Mouse (Mus musculus) kidney, adult 18-20 months (tissue): Measurements from ENCODE around the gene Nek10.
A peak's percentile ranks its signal among the peaks of the same experiment; 100 is the strongest.
"Not testable (repeated sequence)": the region's sequence is repeated elsewhere in the genome, so short reads cannot be mapped to it uniquely, and the experiment has no call there.

Source experiments
- DNase-seq: peaks from one replicate; pipeline ENCODE4 v3.0.0; 2021

Nek10 gene

DNA sequence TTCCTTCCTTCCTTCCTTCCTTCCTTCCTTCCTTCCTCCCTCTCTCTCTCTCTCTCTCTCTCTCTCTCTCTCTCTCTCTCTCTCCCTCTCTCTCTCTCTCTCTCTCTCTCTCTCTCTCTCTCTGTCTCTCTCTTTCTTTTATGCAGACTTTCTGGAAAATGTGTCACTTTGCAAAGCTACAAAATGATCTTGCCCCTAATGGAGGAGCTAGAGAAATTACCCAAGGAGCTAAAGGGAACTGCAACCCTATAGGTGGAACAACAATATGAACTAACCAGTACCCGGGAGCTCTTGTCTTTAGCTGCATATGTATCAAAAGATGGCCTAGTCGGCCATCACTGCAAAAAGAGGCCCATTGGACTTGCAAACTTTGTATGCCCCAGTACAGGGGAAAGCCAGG is at the start of gene Nek10:
Nek10 (plus strand) TSS at position 301 of the 400 bp plus-strand sequence.
- DNase-seq, result not testable (repeated sequence)

DNA sequence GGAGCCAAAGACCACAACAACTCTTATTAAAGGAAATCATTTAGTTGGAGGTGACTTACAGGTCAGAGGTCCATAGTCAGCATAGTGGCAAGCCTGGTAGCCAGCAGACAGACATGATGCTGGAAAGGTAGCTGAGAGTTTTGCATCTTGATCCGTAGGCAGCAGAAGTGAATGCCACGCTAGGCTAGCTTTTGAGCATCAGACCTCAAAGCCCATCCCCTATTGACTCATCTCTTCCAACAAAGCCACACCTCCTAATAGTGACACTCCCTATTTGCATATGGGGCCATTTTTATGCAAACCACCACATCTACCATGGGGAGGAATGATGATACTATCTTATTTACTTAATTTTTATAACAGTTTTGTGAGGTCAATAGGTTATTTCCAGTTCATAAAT is 22.0 kb upstream of the Nek10 start:
- no peak for DNase-seq

DNA sequence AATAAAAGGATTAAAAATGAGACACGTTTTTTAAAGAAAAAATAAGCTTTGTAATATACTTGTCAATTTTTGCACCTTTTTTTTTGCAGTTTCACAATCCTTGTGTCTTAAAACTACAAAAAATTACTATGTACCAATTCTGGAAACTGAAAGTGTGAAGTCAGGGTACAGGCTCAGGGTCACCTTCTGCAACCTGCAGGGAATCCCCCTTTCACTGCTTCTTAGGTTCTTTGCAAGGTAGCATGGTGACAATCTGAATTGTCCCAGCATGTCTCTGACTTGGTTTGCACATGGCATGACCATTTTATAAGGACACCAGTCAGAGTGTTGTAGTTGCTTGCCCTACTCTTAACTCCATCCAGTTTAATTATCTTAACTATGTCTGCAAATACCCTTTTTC is 19.0 kb upstream of the Nek10 start:
- no peak for DNase-seq

DNA sequence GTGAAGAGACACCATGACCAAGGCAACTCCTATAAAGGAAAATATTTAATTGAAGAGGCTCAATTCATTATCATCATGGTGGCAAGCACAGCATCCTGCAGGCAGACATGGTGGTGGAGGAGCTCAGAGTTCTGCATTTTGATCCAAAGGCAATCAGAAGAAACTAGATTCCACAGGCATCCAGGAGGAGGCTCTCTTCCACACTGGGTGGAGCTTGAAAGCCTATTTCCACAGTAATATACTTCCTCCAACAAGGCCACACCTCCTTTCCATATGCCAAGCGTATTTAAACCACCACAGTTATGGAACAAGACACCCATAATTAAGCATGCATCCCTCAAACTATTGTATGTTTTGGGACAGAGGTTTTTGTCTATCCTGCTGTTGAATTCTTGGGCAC is 16.2 kb upstream of the Nek10 start:
- no peak for DNase-seq

DNA sequence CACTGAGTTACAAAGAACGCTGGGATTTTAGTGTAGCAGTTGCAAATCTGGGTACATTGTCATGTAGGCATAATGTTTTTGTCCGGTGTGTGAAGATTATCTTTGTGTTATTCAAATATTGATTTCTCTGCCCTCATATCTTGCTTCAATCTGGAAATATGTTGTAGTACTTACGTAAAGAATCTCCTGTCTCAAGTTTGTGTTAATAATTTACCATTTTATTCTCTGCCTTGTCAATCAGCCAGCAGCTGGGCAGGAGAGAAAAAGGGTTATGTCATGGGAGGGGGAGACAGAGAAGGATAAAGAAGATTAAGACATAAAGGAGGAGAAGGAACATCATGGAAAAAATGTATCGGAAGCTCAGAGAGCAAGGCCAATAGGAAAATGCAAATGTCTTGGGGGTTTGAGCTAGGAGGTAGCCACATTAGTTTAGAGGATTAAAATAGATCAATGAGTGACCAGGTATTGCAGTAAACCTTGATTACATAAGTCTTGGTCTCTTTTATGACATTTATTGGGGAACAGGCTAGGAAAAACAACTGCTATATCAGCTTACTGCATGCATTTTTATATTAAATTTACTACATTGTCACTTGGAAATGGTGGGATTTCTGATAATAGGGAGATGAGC is 13.3 kb upstream of the Nek10 start:
- no peak for DNase-seq

DNA sequence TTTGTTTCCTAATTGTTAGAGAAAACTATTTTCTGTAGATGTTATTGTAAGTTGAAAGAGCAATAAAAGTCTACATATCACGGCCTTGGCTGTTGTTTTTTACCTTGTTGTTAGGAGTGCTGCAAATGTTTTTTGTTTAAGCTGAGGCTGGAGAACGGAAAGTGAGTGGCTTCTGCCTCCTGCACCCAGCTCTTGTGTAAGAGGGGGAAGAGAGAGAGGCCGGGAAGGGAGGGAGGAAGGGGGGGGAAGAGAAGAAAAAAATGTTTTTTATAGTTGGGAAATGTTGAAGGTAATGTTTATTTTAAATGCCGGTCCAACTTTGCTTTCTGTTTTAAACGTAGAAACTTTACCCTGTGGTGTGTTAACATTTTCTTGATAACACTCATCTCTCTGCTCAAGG is 3.4 kb upstream of the Nek10 start:
- DNase-seq, result no peak

DNA sequence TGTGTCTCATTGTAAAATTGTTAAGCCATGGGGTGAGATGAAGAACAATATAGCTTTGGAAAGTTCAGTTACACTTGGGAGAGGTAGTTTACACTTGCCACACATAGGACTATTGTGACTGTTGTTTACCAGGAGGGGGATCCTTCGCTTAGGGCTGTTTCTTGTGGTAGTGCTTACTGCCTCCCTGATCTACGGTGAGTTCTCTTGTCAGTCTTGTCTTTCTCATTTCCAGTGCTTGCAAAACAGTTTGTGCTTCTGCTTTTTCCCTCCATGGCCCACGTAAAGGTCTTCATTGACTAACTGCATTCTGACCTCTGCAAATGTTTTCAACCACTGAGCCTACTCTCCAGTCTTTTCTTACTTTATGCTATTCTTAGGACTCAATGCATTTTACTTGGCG is 2.9 kb upstream of the Nek10 start:
- DNase-seq, result no peak

DNA sequence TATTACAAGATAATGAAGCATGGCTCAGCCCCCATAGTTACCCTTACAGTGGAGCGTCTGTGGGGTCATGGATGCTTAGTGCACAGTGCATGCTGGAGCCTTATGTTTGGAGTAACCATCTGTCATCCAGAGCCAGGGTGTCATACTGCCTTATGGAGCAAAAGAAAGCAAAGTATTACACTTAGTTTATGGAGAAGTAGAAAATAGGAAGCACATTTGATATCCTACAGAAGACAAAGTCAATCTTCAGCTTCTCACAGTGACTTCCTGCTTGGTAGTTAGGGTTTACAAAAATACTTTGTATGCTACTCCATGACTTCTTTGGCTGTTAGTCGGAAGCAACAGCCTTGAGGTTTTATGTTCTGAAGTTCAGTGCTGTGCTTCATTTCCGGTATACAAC is 2.4 kb upstream of the Nek10 start:
- no peak for DNase-seq

DNA sequence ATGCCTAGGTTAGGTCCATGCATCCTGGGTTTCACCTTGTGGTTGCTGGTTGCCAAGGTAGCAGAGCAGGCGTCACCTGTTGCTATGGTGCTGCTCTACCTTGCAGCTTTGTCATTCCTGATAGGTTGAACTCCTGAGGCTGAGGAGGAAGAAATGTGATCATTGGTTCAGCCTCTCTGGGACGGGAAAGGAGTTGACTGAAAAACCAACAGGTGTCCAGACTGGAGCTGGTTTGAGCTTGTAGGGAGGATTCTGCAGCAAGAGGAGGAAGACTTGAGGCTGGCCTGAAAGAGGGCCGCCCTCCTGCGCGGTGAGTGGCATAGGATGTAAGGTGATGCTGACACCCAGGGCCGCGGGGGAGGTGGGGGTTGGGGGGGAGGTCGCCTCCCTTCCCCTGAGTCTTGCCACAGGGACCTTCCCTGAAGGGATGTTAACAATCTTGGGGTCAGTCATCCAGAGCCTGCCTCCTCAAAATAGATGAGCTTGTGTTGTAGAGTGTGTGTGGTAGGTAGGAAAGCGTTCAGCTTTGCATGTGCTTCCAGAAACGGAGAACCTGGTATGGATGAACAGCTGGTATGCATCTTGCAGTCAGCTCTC is 804 bp downstream of the Nek10 start:
- no peak for DNase-seq

DNA sequence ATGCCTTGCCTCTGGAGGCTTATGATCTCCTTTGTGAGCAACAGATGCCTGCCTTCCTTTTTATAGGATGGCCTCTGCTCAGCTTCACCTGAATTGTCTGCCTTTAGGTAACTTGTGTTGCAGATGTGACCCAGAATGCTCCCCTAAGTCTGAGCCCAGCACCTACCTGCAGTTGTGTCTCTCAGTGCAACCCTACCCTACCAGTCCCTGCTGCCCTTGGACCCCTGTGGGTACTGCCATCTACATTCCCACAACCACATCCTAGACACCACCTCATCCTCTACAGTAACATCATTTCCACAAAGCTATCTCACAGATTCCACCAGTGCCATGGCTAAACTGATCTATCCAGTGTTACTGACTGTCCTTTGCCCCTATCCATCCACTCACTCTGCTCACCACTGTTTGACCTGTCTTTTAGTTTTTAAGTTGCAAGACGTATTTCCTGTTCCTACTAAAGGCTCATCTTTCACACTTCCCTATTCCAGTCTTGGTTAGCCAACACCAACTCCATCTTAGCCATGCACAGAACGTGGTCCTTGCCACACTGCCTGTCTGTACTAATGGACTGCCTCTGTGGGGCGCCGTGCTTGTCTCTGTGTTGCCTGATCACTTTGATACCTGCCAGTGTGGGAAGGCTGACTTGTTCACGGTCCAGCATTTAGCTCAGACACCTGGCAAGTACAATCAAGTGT is 1.4 kb downstream of the Nek10 start:
- no peak for DNase-seq

DNA sequence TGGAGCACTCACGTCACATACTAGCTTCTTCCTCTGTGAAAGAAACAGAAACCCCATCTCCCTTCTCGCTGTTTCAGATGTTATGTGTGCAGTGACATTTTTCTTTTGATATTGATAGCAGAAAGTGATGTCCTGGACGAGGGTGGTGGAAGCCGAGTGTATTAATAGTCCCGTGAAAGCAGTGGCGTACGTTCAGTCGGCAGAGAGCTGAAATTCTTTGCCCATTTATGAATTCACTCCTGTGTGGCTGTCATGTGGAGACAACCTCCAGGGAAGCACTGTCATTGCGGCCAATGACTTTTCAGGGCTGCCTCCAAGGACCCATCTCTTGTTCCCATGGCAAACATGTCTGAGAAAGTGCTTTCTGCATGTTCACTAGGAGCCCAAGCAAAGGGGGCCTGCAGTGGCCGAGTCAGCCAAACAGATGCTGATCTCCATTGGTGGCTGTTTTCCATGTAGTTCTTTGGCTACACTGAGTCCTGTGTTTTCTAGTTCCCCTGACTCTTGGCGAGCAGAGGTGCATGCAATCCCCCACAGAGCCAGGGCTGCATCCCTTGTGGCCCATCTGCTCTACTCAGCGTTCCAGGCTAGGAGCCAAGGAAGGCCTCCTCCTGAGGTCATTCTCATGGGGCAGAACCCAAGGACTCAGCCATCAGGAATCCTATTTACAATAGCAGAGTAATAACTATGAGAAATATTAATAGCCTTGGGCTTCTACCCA is 29.5 kb downstream of the Nek10 start:
- DNase-seq, result peak; percentile 31

DNA sequence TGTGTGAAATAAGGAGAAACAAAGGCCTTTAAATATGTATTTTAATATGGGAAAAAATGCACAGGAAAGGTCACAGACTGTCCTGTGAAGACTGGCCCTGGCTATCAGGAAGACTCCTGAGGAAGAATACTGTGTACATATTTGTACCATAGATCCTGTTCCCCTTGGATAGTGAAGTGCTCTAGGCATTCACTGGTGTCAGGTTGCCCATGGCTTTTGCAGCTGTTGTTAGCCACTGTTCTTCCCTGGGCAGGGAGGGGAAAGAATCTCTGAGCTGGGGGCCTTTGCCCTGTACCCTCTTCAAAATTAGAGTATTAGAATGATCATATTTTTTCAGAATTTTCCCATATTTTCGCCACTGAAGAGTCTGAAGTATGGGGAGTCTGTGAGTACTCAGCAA is 30.3 kb downstream of the Nek10 start:
- DNase-seq, result no peak

DNA sequence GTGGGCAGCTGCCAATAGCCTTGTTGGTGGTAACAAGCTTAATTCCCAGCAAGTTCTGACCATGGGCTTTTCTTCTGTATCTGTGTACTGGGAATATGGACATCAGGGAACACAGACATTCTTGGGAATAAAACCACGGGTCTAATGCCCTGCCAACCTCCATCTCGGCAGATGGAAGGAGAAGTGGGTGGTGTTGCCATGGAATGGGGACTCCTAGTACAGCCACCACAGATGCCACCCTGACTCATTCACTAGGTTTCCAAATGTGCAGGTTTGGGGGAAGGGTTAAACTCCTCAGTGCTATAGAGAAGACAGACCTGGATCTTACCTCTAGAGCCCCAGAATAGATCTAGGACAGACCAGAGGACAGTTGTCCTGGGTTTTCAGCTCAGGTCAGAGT is 31.1 kb downstream of the Nek10 start:
- DNase-seq, result no peak

DNA sequence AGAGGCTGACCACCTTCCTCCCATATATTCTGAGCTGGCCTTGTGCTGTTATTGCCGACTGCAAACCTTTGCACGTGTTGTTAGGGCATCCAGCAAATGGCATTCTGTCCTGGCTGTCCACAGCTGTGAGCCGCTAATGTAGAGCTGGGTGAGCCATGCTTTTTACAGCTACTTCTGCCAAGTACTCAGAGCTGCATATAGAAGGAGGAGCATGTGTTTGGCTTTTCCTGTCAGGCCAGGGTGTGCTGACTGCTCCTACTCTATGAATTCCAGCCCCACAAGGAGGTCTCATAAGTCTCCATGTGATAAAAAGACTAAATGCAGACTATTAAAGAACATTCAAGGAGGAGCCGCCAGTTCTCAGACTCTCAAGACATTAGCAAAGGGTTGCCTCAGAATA is 34.4 kb downstream of the Nek10 start:
- DNase-seq, result no peak

DNA sequence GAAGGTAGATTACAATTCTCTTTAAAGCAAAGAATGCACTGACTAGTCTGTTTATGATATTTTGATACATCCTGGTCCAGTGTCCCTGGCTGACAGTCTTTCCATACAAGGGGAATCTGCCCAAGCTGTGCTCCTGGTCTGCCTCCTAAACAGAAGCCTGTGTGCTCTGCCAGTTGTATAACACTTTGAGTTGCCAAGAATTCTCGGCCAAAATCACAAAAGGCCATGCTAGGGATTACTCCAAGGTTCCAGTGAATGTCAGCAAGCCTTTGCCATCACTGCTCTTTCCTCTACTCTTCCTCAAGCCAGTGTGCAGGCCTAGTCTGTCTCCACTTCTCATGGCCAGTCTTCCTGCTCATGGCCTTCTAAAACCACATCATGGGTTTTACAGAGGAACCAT is 34.9 kb downstream of the Nek10 start:
- no peak for DNase-seq

DNA sequence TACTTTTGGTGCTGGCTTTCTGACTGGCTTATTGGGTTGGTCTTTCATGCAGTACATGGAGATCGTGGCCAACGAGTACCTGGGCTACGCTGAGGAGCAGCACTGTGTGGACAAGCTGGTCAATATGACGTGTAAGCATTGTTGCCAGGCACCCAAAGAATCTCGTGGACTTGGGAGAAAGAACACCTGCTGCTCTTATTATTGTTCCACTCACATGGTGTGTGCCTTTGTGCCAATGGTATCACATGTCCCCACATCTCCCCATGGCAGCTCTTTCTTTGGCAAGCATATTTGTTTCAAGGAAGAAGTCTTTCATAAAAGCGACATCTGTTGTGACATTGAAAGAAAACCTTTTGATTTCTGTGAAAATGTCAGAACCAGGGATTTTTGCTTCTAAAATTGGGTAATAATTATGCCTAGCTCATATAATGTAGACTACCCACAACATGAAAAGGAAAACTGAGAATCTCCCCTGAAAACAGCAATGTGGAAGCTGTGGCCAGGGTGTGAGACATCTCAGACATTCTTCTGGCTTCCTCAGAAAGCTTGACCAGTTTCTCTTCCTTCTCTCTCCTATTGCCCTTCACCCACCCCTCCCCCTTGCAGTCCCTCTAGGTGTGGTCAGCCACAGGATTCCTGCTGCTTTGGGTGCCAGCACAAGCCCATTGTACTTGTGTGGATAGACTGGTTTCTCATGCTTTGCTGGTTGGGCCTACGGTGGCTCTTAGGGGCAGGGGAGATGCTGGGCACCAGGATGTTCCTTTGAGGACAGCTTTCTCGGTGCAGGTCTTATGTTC is 39.7 kb downstream of the Nek10 start:
- DNase-seq, result no peak

DNA sequence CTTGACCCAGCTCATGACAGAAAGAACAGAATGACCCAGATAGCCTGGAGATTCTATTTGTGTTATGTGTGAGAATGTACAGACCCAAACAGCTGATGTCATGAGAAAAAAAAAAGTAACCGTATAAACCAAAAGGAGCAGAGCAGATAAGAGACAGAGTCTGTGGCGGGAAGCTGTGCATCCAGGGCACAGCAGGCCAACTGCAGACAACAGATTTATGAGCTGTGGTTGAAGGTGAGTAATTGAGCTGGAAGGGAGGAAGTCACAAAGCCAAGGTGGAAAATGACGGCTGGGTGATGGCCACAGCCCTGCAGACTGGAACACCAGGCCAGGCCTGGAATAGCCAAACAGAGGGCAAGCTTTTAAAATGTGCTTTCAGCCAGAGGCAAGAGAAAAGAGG is 49.6 kb downstream of the Nek10 start:
- no peak for DNase-seq

DNA sequence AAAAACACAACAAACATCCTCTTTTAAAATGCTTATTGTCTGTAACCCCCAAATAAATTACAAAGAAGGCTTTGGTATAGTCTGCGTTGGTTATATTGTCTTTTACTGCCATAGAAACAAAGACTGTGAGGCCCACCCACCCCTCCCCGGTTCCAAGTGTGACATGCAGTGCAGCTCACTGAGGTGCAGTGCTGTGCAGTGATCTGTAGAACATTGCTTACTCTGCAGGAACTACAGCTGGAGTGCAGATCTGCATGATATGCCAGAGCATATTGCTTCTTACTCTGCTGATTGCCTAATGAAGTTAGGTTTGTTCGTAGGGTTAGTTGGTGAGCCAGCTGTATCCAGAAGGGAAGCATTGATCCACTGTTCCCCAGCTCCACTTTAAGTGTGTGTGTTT is 57.1 kb downstream of the Nek10 start:
- DNase-seq, result no peak

DNA sequence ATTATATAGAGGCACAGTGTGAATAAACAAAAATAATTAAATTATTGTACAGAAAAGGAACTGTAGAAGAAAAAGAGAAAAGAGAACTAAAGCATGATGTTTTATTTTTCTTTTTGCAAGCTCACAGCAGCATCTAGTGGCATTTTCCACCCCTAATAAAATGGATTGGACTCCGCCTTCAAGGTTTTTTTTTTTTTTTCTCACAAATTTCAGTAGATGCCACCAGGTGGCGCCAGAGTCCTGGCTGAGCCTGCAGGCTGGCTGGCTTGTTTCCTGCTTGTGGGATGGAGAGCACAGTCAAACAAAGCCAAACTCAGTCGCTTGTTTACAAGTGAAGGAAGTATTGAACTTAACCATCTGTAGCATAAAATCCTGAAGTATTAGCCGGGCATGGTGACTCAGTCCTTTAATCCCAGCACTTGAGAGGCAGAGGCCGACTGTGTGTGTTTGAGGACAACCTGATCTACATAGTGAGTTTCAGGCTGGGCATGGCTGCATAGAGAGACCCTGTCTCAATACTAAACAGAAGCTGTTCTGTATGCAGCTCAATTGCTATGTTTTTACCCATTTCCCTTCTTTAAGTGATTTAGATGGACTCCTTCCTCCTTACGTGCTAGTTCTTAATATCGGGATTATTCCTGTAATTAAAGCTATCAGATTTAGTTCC is 60.6 kb downstream of the Nek10 start:
- peak; percentile 70 for DNase-seq

DNA sequence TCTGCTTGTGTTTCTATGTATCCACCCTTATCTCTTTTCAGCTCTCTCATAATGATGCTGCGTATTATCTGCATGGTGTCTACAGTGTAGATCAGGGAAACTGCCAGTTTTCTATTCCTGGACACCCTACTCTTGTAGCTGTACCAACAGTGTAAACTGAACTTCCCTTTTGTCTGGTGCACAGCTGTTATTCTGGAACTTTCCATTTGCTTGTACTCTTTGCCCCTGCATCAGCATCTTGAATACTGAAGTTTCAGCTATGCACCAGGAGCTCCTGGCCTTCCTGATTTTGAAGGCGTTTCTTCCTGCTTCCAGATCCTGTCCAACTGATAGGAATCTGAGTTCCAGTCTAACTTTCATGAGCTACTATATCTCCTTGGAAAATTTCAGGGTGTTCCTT is 66.0 kb downstream of the Nek10 start:
- no peak for DNase-seq

DNA sequence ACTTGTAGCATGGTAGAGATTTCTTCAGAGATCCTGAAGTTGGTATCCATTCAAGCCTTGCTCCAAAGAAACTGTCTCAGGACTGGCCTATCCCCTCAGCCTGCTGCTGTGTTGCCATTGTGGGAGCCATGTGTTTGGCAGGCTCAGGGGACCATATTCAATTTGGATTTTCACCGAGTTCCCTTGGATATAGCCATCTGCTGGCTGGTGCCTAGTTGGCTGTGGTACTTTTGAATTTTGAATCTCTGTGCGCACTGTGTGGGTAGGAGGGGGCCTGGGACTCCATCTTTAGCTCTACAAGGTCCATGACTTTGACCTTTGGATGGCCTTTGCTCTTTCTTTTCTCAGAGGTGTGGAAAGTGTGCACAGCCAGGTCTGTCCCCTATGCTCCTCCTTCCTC is 66.8 kb downstream of the Nek10 start:
- no peak for DNase-seq

DNA sequence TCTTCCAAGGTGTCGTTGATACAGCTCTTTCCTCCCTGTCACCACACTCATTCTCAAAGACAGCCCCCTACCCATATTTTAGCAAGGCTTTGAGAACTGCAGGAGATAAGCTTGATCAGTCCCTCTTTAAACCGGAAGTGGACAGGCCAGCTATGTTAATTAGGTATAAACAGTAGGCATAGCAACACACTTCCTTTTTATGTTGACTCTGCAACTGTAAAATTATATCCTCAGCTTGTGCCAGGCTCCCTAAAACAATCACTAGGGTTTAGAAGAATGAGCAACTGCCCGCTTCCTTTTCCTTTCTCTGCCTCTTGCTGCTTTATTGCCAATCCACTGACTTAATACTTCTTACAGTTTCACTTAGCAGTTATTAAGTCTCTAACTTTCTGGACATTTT is 67.2 kb downstream of the Nek10 start:
- DNase-seq, result no peak

DNA sequence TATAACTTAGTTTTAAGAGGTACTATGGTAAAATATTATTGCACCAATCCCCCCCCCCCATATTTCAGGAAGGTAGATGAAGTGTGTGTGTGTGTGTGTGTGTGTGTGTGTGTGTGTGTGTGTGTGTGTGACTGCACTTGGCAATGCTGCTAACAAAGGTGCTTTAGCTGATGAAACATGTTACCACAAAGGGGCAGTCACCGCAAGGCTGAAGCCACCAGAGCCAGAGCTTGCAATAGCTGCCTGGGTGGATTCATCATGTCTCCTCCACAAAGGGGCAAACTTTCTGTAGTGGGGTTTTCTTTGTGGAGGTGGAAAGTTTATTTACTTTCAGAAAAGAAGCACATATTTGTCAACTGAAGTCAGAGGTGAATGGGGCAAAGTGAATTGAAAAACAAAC is 67.9 kb downstream of the Nek10 start:
- DNase-seq, result no peak
